Mouse (Mus musculus) stomach, embryonic 15.5 days (tissue): ENCODE results near the gene Hhex. TPM values are rescaled to one million over a fixed set of nuclear protein-coding genes. Genes with fewer than 3 reads are reported as not detected.

Experiments
- ATAC-seq: fragments of 200-750 bp; cut with Nextera tagmentation; 2 replicates; pipeline ENCODE4 v1.8.0; 2017; ENCODE audit warnings: low read depth, moderate number of reproducible peaks, moderate TSS enrichment; ENCODE audit not compliant: insufficient read depth, low FRiP score
- H3K27ac ChIP-seq: fragments of 300-500 bp; sonication (generic); 2 replicates; pipeline ENCODE4 v1.5.1; 2015; ENCODE audit warnings: mild to moderate bottlenecking, inconsistent platforms
- H3K27me3 ChIP-seq: fragments of 300-500 bp; sonication (generic); replicated peaks from 2 replicates; pipeline ENCODE4 v1.6.1; 2015; ENCODE audit warnings: inconsistent platforms
- H3K36me3 ChIP-seq: fragments of 300-500 bp; sonication (generic); 2 replicates; pipeline ENCODE4 v1.6.1; 2015; ENCODE audit warnings: inconsistent platforms
- H3K4me1 ChIP-seq: fragments of 300-500 bp; sonication (generic); 2 replicates; pipeline ENCODE4 v1.6.1; 2015; ENCODE audit warnings: inconsistent platforms
- H3K4me2 ChIP-seq: fragments of 300-500 bp; sonication (generic); 2 replicates; pipeline ENCODE4 v1.6.1; 2015; ENCODE audit warnings: mild to moderate bottlenecking, inconsistent platforms
- H3K4me3 ChIP-seq: fragments of 300-500 bp; sonication (generic); replicated peaks from 2 replicates; pipeline ENCODE4 v1.5.1; 2015; ENCODE audit warnings: inconsistent platforms
- H3K9ac ChIP-seq: fragments of 300-500 bp; sonication (generic); 2 replicates; pipeline ENCODE4 v1.6.1; 2015; ENCODE audit warnings: inconsistent platforms
- H3K9me3 ChIP-seq: fragments of 300-500 bp; sonication (generic); 2 replicates; pipeline ENCODE4 v1.6.1; 2016; ENCODE audit warnings: inconsistent platforms
- WGBS: fragments of 180-500 bp; shearing (Covaris S2); methylation state at CpG from one replicate; pipeline ENCODE4 v1.1.7; 2015; 5-methylcytosine and 5-hydroxymethylcytosine counted together
- polyA plus RNA-seq: library from polyadenylated mRNA; unstranded; fragments of >200 nt; fragmentation: Nextera tagmentation; extraction: Ambion mirVana; gene quantifications from 2 replicates; pipeline ENCODE4 v1.2.1, GENCODE M21; 2015

Hhex gene
- polyA plus RNA-seq, 1 experiment from 2014 or later: 18.2 TPM

- Histone ChIP-seq H3K4me2 (peak overlapping the region; percentile 92), H3K27ac (peak overlapping the region; percentile 77), H3K9ac (peak overlapping the region; percentile 44; the same call in 1 of the 2 replicates), H3K4me3 (peak overlapping the region; percentile 58), H3K4me1 (peaks cover 12% of the 10 kb centered on the region), H3K27me3 (peaks cover 62% of the 10 kb centered on the region), H3K36me3 (no peaks in the 10 kb centered on the region), H3K9me3 (no peaks in the 10 kb centered on the region)
- peak; percentile 63 for ATAC-seq
- under 1% methylated on average over 77 of the region's 77 CpGs for WGBS
These were observed 637 bp downstream of the Hhex start for GRCm38 (mm10) chr19:37435041-37435852.

- peak overlapping the region; percentile 58 for H3K4me3 ChIP-seq
- no peak overlapping the region for H3K9ac ChIP-seq
- peak overlapping the region; percentile 77 for H3K27ac ChIP-seq
- H3K9me3 ChIP-seq: no peaks in the 10 kb centered on the region
- ATAC-seq: no peak; the same call in 1 of the 2 replicates
- peaks cover 58% of the 10 kb centered on the region for H3K27me3 ChIP-seq
- peaks cover 12% of the 10 kb centered on the region for H3K4me1 ChIP-seq
- 7% methylated on average over 10 of the region's 10 CpGs for WGBS
- peak overlapping the region; percentile 92 for H3K4me2 ChIP-seq
- H3K36me3 ChIP-seq: no peaks in the 10 kb centered on the region
These were observed 1.2 kb downstream of the Hhex start for GRCm38 (mm10) chr19:37435853-37436174.

GRCm38 (mm10) chr19:37436514-37437288 is 2.1 kb downstream of the Hhex start:
- H3K36me3 ChIP-seq: no peaks in the 10 kb centered on the region
- H3K4me3 ChIP-seq: peak overlapping the region; percentile 15; the same call in 1 of the 2 replicates
- H3K9me3 ChIP-seq: no peaks in the 10 kb centered on the region
- ATAC-seq: no peak
- H3K9ac ChIP-seq: no peak overlapping the region
- peaks cover 52% of the 10 kb centered on the region for H3K27me3 ChIP-seq
- peak overlapping the region; percentile 92 for H3K4me2 ChIP-seq
- 20% methylated on average over 28 of the region's 28 CpGs for WGBS
- no peak overlapping the region for H3K27ac ChIP-seq
- peaks cover 12% of the 10 kb centered on the region for H3K4me1 ChIP-seq

- Histone ChIP-seq H3K27ac (no peak overlapping the region), H3K36me3 (no peaks in the 10 kb centered on the region), H3K9ac (no peak overlapping the region), H3K4me1 (peaks cover 12% of the 10 kb centered on the region), H3K4me3 (peak overlapping the region; percentile 15; the same call in 1 of the 2 replicates), H3K4me2 (peak overlapping the region; percentile 30), H3K9me3 (no peaks in the 10 kb centered on the region), H3K27me3 (peaks cover 48% of the 10 kb centered on the region)
- ATAC-seq: no peak
- WGBS: 17% methylated on average over 14 of the region's 14 CpGs
These were observed 2.6 kb downstream of the Hhex start for GRCm38 (mm10) chr19:37437289-37437606.

GRCm38 (mm10) chr19:37440181-37440580 is 5.6 kb downstream of the Hhex start:
- Histone ChIP-seq H3K9ac (no peak overlapping the region), H3K4me1 (peaks cover 4% of the 10 kb centered on the region), H3K27ac (no peak overlapping the region), H3K36me3 (no peaks in the 10 kb centered on the region), H3K4me2 (no peak overlapping the region), H3K27me3 (peaks cover 19% of the 10 kb centered on the region), H3K9me3 (no peaks in the 10 kb centered on the region), H3K4me3 (no peak overlapping the region)
- 64% methylated on average over 4 of the region's 4 CpGs for WGBS
- ATAC-seq: no peak

- WGBS: 65% methylated on average over 16 of the region's 16 CpGs
- no peaks in the 10 kb centered on the region for H3K36me3 ChIP-seq
- H3K27ac ChIP-seq: no peak overlapping the region
- no peak overlapping the region for H3K4me2 ChIP-seq
- no peak overlapping the region for H3K9ac ChIP-seq
- no peaks in the 10 kb centered on the region for H3K9me3 ChIP-seq
- H3K4me3 ChIP-seq: no peak overlapping the region
- H3K4me1 ChIP-seq: no peaks in the 10 kb centered on the region
- H3K27me3 ChIP-seq: peaks cover 12% of the 10 kb centered on the region
- peak; percentile 70; the same call in 1 of the 2 replicates for ATAC-seq
These were observed 6.3 kb downstream of the Hhex start for GRCm38 (mm10) chr19:37440708-37441475.

GRCm38 (mm10) chr19:37442524-37443286 is 8.1 kb downstream of the Hhex start:
- H3K4me2 ChIP-seq: no peak overlapping the region
- no peaks in the 10 kb centered on the region for H3K4me1 ChIP-seq
- no peaks in the 10 kb centered on the region for H3K36me3 ChIP-seq
- H3K27ac ChIP-seq: no peak overlapping the region
- H3K27me3 ChIP-seq: 0 out of 2 replicates have a peak, but pooled peaks cover 3% of the 10 kb centered on the region
- H3K9ac ChIP-seq: no peak overlapping the region
- ATAC-seq: no peak
- H3K4me3 ChIP-seq: no peak overlapping the region
- no peaks in the 10 kb centered on the region for H3K9me3 ChIP-seq
- WGBS: 52% methylated on average over 10 of the region's 10 CpGs

- 37% methylated on average over 4 of the region's 4 CpGs for WGBS
These were observed 9.1 kb downstream of the Hhex start for GRCm38 (mm10) chr19:37443631-37444140.

GRCm38 (mm10) chr19:37448212-37448611 is 13.6 kb downstream of the Hhex start:
- no peak overlapping the region for H3K9ac ChIP-seq
- no peak overlapping the region for H3K27ac ChIP-seq
- H3K4me3 ChIP-seq: no peak overlapping the region
- no peaks in the 10 kb centered on the region for H3K36me3 ChIP-seq
- 52% methylated on average over 5 of the region's 5 CpGs for WGBS
- no peak for ATAC-seq
- H3K9me3 ChIP-seq: no peaks in the 10 kb centered on the region
- no peaks in the 10 kb centered on the region for H3K27me3 ChIP-seq
- no peak overlapping the region for H3K4me2 ChIP-seq
- no peaks in the 10 kb centered on the region for H3K4me1 ChIP-seq

More at GRCm38 (mm10) chr19:37443631-37444140, 9.1 kb downstream of the Hhex start:
- ATAC-seq: no peak
- 0 out of 2 replicates have a peak, but pooled peaks cover 3% of the 10 kb centered on the region for H3K27me3 ChIP-seq
- no peaks in the 10 kb centered on the region for H3K36me3 ChIP-seq
- H3K4me2 ChIP-seq: no peak overlapping the region
- no peak overlapping the region for H3K27ac ChIP-seq
- H3K9me3 ChIP-seq: no peaks in the 10 kb centered on the region
- no peak overlapping the region for H3K9ac ChIP-seq
- H3K4me3 ChIP-seq: no peak overlapping the region
- H3K4me1 ChIP-seq: no peaks in the 10 kb centered on the region

GRCm38 (mm10) chr19:37449246-37449645 is 14.6 kb downstream of the Hhex start:
- Histone ChIP-seq H3K9ac (no peak overlapping the region), H3K9me3 (no peaks in the 10 kb centered on the region), H3K27me3 (no peaks in the 10 kb centered on the region), H3K27ac (no peak overlapping the region), H3K4me2 (no peak overlapping the region), H3K4me3 (no peak overlapping the region), H3K4me1 (no peaks in the 10 kb centered on the region), H3K36me3 (no peaks in the 10 kb centered on the region)
- 86% methylated on average over 3 of the region's 3 CpGs for WGBS
- ATAC-seq: no peak

GRCm38 (mm10) chr19:37455528-37455927 is 20.9 kb downstream of the Hhex start:
- no peaks in the 10 kb centered on the region for H3K27me3 ChIP-seq
- no peaks in the 10 kb centered on the region for H3K4me1 ChIP-seq
- no peak overlapping the region for H3K4me3 ChIP-seq
- ATAC-seq: no peak
- H3K4me2 ChIP-seq: no peak overlapping the region
- H3K27ac ChIP-seq: no peak overlapping the region
- H3K9me3 ChIP-seq: no peaks in the 10 kb centered on the region
- WGBS: 71% methylated on average over 2 of the region's 2 CpGs
- H3K9ac ChIP-seq: no peak overlapping the region
- no peaks in the 10 kb centered on the region for H3K36me3 ChIP-seq
